Mouse (Mus musculus): ENCODE results near the gene Tifa.

DNA sequence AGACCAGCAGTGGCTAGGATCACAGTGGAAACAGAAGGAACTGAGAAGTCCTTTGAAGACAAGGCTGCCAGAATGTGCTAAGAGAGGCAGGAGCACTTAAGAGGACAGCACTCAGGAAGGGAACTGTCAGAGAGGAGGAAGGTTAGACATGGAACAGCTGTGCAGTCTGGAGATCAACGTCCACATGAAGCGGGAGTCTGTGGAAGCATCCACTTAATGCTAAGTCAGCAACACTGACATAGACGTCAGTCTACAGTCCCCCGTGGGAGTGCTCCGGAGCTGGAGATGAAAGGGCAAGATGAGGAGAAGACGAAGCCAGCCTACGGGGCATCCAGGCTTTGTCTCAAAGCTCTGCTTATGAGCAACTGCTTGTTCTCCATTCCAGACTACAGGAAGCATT lies 37.5 kb downstream of the Tifa start:
- TF ChIP-seq CTCF (IDR thresholded peaks at IDR 0.05; ENCODE audit: low read depth, low read length) (no peak), POLR2A (IDR thresholded peaks at IDR 0.05; ENCODE audit: extremely low read depth, insufficient read depth, low read length) (no peak)

Data from liver, adult 2 months (tissue).